Comparison of ENCODE assay signal across 26 mouse cellular contexts in the genomic region with DNA sequence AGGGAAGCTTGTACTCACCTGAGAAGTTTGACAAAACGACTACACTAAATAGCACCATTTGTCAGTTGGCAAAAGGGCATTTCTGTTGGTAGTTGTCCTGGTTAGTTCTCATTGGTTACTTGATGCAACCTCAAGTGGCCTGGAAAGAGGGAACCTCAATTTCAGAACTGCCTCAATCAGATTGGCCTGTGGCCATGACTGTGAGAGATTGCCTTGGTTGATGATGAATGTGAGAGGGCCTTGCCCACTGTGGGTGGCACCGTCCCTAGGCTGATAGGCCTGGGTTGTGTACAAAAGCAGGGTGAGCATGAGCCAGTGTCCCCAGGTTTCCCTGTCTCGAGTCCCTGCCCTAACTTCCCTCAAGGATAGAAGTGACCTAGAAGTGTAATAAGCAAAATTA. TPM values are rescaled to one million over a fixed set of nuclear protein-coding genes. Genes with fewer than 3 reads are reported as not detected.
DNase-seq lines count a peak whose midpoint lies in the region; ATAC-seq lines count a peak whose summit lies in the region.
"Had no signal": no experiment of that assay in that cellular context is flagged by ENCODE, and none has a peak within 500 bp of the region (broad histone marks: within the 10 kb centered on the region; RNA-seq: fewer than 3 reads in every experiment).

No protein-coding gene starts in this region.

- H3K27ac ChIP-seq in midbrain, embryonic 11.5 days (ENCODE audit: low read depth, low read length) = no peak overlapping the region
- no peak overlapping the region for H3K27ac ChIP-seq in midbrain, embryonic 15.5 days
- H3K27ac ChIP-seq in liver, embryonic 12.5 days = no peak overlapping the region
- H3K27ac ChIP-seq: forebrain, embryonic 10.5 days; forebrain, embryonic 13.5 days; hindbrain, embryonic 12.5 days had no signal

- no peak overlapping the region for H3K9ac ChIP-seq in midbrain, embryonic 11.5 days (ENCODE audit: low read length)
- no peak overlapping the region for H3K9ac ChIP-seq in midbrain, embryonic 15.5 days
- H3K9ac ChIP-seq in liver, embryonic 12.5 days = no peak overlapping the region
- H3K9ac ChIP-seq: forebrain, embryonic 13.5 days; forebrain, postnatal 0 days; hindbrain, embryonic 12.5 days had no signal

- no peak overlapping the region for H3K4me3 ChIP-seq in midbrain, embryonic 11.5 days (ENCODE audit: low read depth, low read length)
- H3K4me3 ChIP-seq in midbrain, embryonic 15.5 days = no peak overlapping the region
- H3K4me3 ChIP-seq in liver, embryonic 12.5 days = no peak overlapping the region
- H3K4me3 ChIP-seq: erythroblast, embryonic 14.5 days; forebrain, embryonic 10.5 days; forebrain, embryonic 13.5 days; gastrocnemius, adult 2 months; hindbrain, embryonic 12.5 days had no signal

- DNase-seq in cerebellum, adult 9-10 months = peak; percentile 5
- DNase-seq in cerebellum, postnatal 36 days = no peak
- peak; percentile 71 for DNase-seq in midbrain, embryonic 11.5 days (ENCODE audit: low spot score, missing footprints)
- no peak for DNase-seq in adrenal gland, adult 18-20 months (ENCODE audit: low spot score in 2 of 2)
- DNase-seq: adrenal gland, postnatal 10 days; adrenal gland, postnatal 36 days; B cell, adult 2 months; cerebellum, adult 18-20 months; cerebellum, adult 9-11 months; embryo, embryonic 11 days; forebrain, postnatal 0 days; gastrocnemius, adult 2 months; gastrocnemius, postnatal 14 days; kidney, adult 18-20 months had no signal

- H3K36me3 ChIP-seq in midbrain, embryonic 11.5 days (ENCODE audit: control insufficient read depth, insufficient read depth, low read length) = peaks cover 7% of the 10 kb centered on the region
- no peaks in the 10 kb centered on the region for H3K36me3 ChIP-seq in midbrain, embryonic 15.5 days (replicated peaks)
- peaks cover 22% of the 10 kb centered on the region for H3K36me3 ChIP-seq in liver, embryonic 12.5 days

- over 99% methylated on average over 3 of the region's 3 CpGs for WGBS in midbrain, embryonic 11.5 days
- 92% methylated on average over 3 of the region's 3 CpGs for WGBS in midbrain, embryonic 15.5 days
- 74% methylated on average over 3 of the region's 3 CpGs for WGBS in liver, embryonic 12.5 days (ENCODE audit: insufficient replicate concordance)

- H3K4me2 ChIP-seq in midbrain, embryonic 11.5 days = no peak overlapping the region
- H3K4me2 ChIP-seq in midbrain, embryonic 15.5 days = no peak overlapping the region
- no peak overlapping the region for H3K4me2 ChIP-seq in liver, embryonic 12.5 days
- H3K4me2 ChIP-seq: forebrain, embryonic 13.5 days; heart, embryonic 11.5 days; hindbrain, embryonic 12.5 days had no signal

- no peaks in the 10 kb centered on the region for H3K4me1 ChIP-seq in midbrain, embryonic 11.5 days (ENCODE audit: control insufficient read depth, insufficient read depth, low read length)
- H3K4me1 ChIP-seq in midbrain, embryonic 15.5 days = no peaks in the 10 kb centered on the region
- H3K4me1 ChIP-seq in liver, embryonic 12.5 days = peaks cover 3% of the 10 kb centered on the region; the same call in 1 of the 2 replicates
- H3K4me1 ChIP-seq: forebrain, embryonic 10.5 days; forebrain, embryonic 13.5 days; hindbrain, embryonic 12.5 days had no signal

- no peaks in the 10 kb centered on the region for H3K9me3 ChIP-seq in midbrain, embryonic 11.5 days (ENCODE audit: control insufficient read depth, low read length)
- H3K9me3 ChIP-seq in midbrain, embryonic 15.5 days = no peaks in the 10 kb centered on the region
- no peaks in the 10 kb centered on the region for H3K9me3 ChIP-seq in liver, embryonic 12.5 days (replicated peaks)
- H3K9me3 ChIP-seq: forebrain, embryonic 10.5 days; forebrain, embryonic 13.5 days; hindbrain, embryonic 12.5 days had no signal

- H3K27me3 ChIP-seq in midbrain, embryonic 11.5 days (ENCODE audit: control insufficient read depth, insufficient read depth, low read length) = no peaks in the 10 kb centered on the region
- H3K27me3 ChIP-seq in midbrain, embryonic 15.5 days (replicated peaks) = no peaks in the 10 kb centered on the region
- H3K27me3 ChIP-seq in liver, embryonic 12.5 days (replicated peaks) = no peaks in the 10 kb centered on the region
- H3K27me3 ChIP-seq: CH12.LX; forebrain, embryonic 13.5 days; hindbrain, embryonic 12.5 days had no signal

- no peak for ATAC-seq in midbrain, embryonic 11.5 days (ENCODE audit: low FRiP score)
- no peak for ATAC-seq in midbrain, embryonic 15.5 days (replicated peaks)
- peak; percentile 40 for ATAC-seq in granulocyte monocyte progenitor cell, adult 5-6 weeks (replicated peaks; ENCODE audit: poor library complexity, severe bottlenecking)
- ATAC-seq in erythroblast, adult 5-6 weeks (replicated peaks; ENCODE audit: low FRiP score, poor library complexity, severe bottlenecking) = no peak
- no peak for ATAC-seq in liver, embryonic 12.5 days
- ATAC-seq: activated CD4-positive, CD25-positive, alpha-beta regulatory T cell, adult 4 months; forebrain, postnatal 0 days; intestine, embryonic 16.5 days had no signal

RNA-seq across cellular contexts. Expression of a gene that starts 33.4 kb away (rescaled TPM):
- polyA plus RNA-seq in midbrain, embryonic 11.5 days (2014; fragmentation: Nextera tagmentation; extraction: Ambion mirVana) = 110 and 115 TPM in 2 replicates
- polyA plus RNA-seq in midbrain, embryonic 15.5 days (2015; fragmentation: Nextera tagmentation; extraction: Ambion mirVana) = 181 and 182 TPM in 2 replicates
- 78.3 and 87.5 TPM in 2 replicates for total RNA-seq in granulocyte monocyte progenitor cell, adult 5-6 weeks (2014; fragmentation: Nextera tagmentation)
- 41.5 and 65.1 TPM in 2 replicates for total RNA-seq in granulocyte monocyte progenitor cell, adult 5-6 weeks (2017)
- total RNA-seq in adrenal gland, adult 18-20 months (2021) = 10 to 100 TPM; 58.3 to 69.8 TPM
- total RNA-seq in erythroblast, adult 5-6 weeks (2015; ENCODE audit: low replicate concordance) = 54.5 and 85.1 TPM in 2 replicates
- total RNA-seq in erythroblast, adult 5-6 weeks (2017; ENCODE audit: low replicate concordance) = 70.8 and 88.7 TPM in 2 replicates
- polyA plus RNA-seq in liver, embryonic 12.5 days (2016; fragmentation: Nextera tagmentation; extraction: Ambion mirVana) = 45.1 and 45.4 TPM in 2 replicates

Comparison
In these comparisons a context has a peak if more than half of its experiments do, and no peak if none do; other contexts are left out.
1. DNase-seq: peak in cerebellum, adult 9-10 months (single experiment) and midbrain, embryonic 11.5 days (single experiment); none in cerebellum, postnatal 36 days (0 of 2) and adrenal gland, adult 18-20 months (0 of 2).